Mouse (Mus musculus) forebrain, embryonic 11.5 days (tissue): ENCODE data around the gene Chrm4. TPM values are rescaled to one million over a fixed set of nuclear protein-coding genes. Genes with fewer than 3 reads are reported as not detected.
A peak's percentile ranks its signal among the peaks of the same experiment; 100 is the strongest.

Experiments used
- ATAC-seq: fragments of 200-750 bp; cut with Nextera tagmentation; replicated peaks from 2 replicates; pipeline ENCODE4 v1.8.0; 2017; ENCODE audit warnings: moderate TSS enrichment; ENCODE audit not compliant: low FRiP score
- DNase-seq: peaks from one replicate; pipeline ENCODE4 v3.0.0-alpha.2; 2017; ENCODE audit warnings: low spot score
- H3K27ac ChIP-seq: fragments of 300-500 bp; sonication (generic); 2 replicates; pipeline ENCODE4 v1.5.1; 2014; ENCODE audit warnings: low read depth, low read length
- H3K27me3 ChIP-seq: fragments of 300-500 bp; sonication (generic); 2 replicates; pipeline ENCODE4 v1.6.1; 2014; ENCODE audit warnings: mild to moderate bottlenecking, low read length, mixed read lengths; ENCODE audit not compliant: control insufficient read depth, insufficient read depth
- H3K36me3 ChIP-seq: fragments of 300-500 bp; sonication (generic); 2 replicates; pipeline ENCODE4 v1.6.1; 2014; ENCODE audit warnings: mild to moderate bottlenecking, low read length, moderate library complexity, mixed read lengths; ENCODE audit not compliant: control insufficient read depth, insufficient read depth
- H3K4me1 ChIP-seq: fragments of 300-500 bp; sonication (generic); replicated peaks from 2 replicates; pipeline ENCODE4 v1.6.1; 2014; ENCODE audit warnings: low read length, mixed read lengths; ENCODE audit not compliant: control insufficient read depth, insufficient read depth
- H3K4me2 ChIP-seq: fragments of 300-500 bp; sonication (generic); 2 replicates; pipeline ENCODE4 v1.6.1; 2014; ENCODE audit warnings: low read depth, mild to moderate bottlenecking, low read length, moderate library complexity, mixed read lengths; ENCODE audit not compliant: severe bottlenecking
- H3K4me3 ChIP-seq: fragments of 300-500 bp; sonication (generic); 2 replicates; pipeline ENCODE4 v1.5.1; 2014; ENCODE audit warnings: low read depth, low read length
- H3K9ac ChIP-seq: fragments of 300-500 bp; sonication (generic); 2 replicates; pipeline ENCODE4 v1.6.1; 2014; ENCODE audit warnings: low read length
- H3K9me3 ChIP-seq: fragments of 300-500 bp; sonication (generic); 2 replicates; pipeline ENCODE4 v1.6.1; 2016; ENCODE audit warnings: low read length, mixed read lengths; ENCODE audit not compliant: control insufficient read depth
- WGBS: fragments of 180-500 bp; shearing (Covaris S2); extraction: QIAGEN DNeasy Blood & Tissue Kit; methylation state at CpG from one replicate; pipeline ENCODE4 v1.1.7; 2014; 5-methylcytosine and 5-hydroxymethylcytosine counted together
- microRNA-seq: library from miRNA; unstranded; fragments of <30 nt; microRNA quantifications from one replicate; pipeline ENCODE4, GENCODE M21; 2016; ENCODE audit not compliant: insufficient number of aligned reads
- polyA plus RNA-seq: library from polyadenylated mRNA; unstranded; fragments of >200 nt; fragmentation: Nextera tagmentation; extraction: Ambion mirVana; gene quantifications from 2 replicates; pipeline ENCODE4 v1.2.1, GENCODE M21; 2014

Chrm4 gene
- polyA plus RNA-seq, 1 experiment from 2014 or later, result 0.47 TPM

DNA sequence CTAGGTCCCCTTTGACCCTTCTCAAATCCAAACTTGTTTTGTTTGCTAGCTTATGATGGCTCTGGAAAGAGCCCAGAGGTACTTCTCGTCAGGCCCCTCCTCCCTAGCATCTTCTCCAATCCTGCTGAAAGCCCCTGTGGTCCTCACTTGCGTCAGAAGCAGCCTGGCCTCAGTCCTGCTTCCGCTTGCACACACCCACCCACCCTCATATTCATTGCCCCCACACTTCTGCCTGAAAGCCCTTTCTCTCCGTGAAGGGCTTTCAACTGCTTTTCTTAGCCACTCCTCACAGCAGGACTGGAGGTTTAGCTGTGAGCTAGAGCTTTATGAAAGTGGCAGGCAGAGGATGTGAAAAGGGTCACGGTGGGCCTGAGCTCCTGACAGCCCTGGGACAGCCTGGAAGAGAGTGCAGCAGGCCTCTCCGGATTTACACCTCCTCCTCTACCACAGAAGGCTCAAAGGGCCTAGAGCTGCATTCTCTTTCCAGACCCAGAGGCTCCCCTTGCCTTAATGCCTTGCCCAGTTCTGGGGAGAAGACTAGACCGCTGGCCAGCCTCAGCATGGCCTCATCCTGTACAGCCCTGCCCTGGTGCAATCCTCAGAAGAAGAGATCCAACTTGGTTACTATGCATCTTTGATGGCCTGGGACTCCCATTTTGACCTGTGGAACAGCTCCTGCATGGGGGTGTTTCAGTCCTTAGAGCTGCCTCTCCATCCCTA lies 46.5 kb downstream of the Chrm4 start:
- no peaks in the 10 kb centered on the region for H3K9me3 ChIP-seq
- DNase-seq (no peak), ATAC-seq (no peak)
- H3K27ac ChIP-seq, result no peak overlapping the region
- no peaks in the 10 kb centered on the region for H3K36me3 ChIP-seq
- H3K4me3 ChIP-seq, result no peak overlapping the region
- peaks cover 31% of the 10 kb centered on the region for H3K27me3 ChIP-seq
- H3K9ac ChIP-seq, result no peak overlapping the region
- H3K4me1 ChIP-seq, result peaks cover 11% of the 10 kb centered on the region
- 19% methylated on average over 7 of the region's 7 CpGs for WGBS
- no peak overlapping the region for H3K4me2 ChIP-seq

DNA sequence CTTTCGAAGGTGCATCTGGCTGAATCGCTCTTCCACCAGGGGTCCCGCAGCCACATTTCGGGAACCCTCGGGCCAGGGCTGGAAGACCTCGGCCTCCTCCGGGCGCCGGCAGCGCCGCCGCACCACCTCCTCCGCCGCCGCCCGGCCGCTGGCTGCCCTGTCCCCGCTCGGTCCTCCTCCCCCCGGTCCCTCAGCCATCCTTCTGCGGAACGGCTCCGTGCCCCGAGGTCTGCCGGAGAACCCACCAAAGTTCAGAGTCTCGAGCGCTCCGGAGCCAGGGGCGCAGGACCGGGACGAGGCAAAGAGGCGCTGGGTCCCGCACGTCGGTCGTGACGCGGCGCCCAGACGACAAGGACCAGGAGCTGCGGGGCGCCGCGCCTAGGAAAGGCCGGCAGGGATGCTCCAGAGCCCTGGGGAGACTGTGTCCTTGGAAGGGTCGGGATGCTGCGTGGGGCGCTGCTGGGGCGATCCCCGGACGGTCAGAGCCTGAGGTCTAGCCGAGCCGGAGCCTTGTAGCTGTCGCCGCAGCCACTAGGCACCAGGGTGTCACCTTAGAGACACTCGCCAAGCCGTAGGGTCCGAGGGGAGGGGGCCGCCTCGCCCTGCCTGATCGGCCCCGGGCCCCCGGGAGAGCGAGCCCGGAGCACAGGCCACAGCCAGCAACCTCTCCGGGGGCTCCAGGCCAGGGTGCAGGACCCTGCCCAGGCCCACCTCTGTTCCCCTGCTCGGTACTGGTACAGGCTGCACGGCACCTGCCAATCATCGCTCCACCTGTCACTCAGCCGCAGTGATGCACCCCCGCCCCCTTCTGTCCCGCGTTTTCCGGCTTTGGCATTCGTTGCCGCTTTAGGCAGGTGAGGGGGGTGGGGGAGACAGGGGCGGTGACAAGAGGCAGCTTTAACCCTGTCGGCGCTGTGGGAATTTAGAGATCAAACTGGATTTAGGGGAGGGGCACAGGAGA lies 48.8 kb downstream of the Chrm4 start, which contains the start of gene Dgkz:
Gene Dgkz (minus strand): TSS at position 284 of the 961 bp plus-strand sequence.
- WGBS, result 1% methylated on average over 78 of the region's 79 CpGs
- H3K9ac ChIP-seq, result peak within 1 kb of the TSS; percentile 49
- peak within 1 kb of the TSS; percentile 64 for H3K4me2 ChIP-seq
- peak within 1 kb of the TSS; percentile 35 for H3K4me3 ChIP-seq
- DNase-seq (peak; percentile 63), ATAC-seq (peak; percentile 55)
- H3K27ac ChIP-seq, result no peak within 1 kb of the TSS
- H3K9me3 ChIP-seq, result no peaks in the 10 kb centered on the region
- no peaks in the 10 kb centered on the region for H3K36me3 ChIP-seq
- peaks cover 31% of the 10 kb centered on the region for H3K27me3 ChIP-seq
- peaks cover 14% of the 10 kb centered on the region for H3K4me1 ChIP-seq

DNA sequence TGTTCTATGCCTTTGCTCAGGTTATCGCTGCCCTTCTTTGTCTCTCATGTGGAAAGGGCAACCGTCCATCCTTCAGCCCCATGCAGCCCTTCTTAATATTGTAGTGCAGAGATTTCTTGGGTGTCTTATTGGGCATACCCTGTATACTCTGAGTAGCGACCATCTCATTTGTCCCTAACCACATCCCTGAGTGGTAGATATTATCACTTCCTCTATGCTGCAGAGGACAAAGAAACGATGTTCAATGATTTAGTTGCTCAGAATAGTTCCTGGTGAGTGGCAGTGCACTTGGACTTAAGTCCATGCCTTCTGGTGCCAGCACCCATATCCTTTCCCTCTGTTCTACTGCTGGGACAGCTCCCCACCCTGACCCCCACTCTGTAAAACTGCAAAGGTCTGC lies 50.9 kb downstream of the Chrm4 start:
- WGBS, result 80% methylated on average over 4 of the region's 4 CpGs
- H3K4me1 ChIP-seq, result peaks cover 8% of the 10 kb centered on the region; the same call in 1 of the 2 replicates
- H3K4me3 ChIP-seq, result no peak overlapping the region
- no peak overlapping the region for H3K27ac ChIP-seq
- H3K36me3 ChIP-seq, result no peaks in the 10 kb centered on the region
- ATAC-seq (no peak), DNase-seq (no peak)
- no peak overlapping the region for H3K4me2 ChIP-seq
- H3K9ac ChIP-seq, result no peak overlapping the region
- no peaks in the 10 kb centered on the region for H3K9me3 ChIP-seq
- peaks cover 30% of the 10 kb centered on the region for H3K27me3 ChIP-seq

Small RNA genes within 50 kb of the gene (microRNA-seq; reads per million reads assigned to microRNA genes)
- not detected for gene Mir6999

Other genes with a start within 250 kb of the Chrm4 start
- gene Atg13, start 216.7 kb upstream of the Chrm4 start, polyA plus RNA-seq, result 25.2 and 25.9 TPM in 2 replicates
- 18.2 and 20.2 TPM in 2 replicates for gene Harbi1, start 216.4 kb upstream of the Chrm4 start, polyA plus RNA-seq
- gene Ambra1, start 197.1 kb upstream of the Chrm4 start, polyA plus RNA-seq, result 19.9 and 20.1 TPM in 2 replicates
- 1,095 and 1,130 TPM in 2 replicates for gene Mdk, start 5.0 kb downstream of the Chrm4 start, polyA plus RNA-seq
- 0.36 and 0.90 TPM in 2 replicates for gene Gm9821, start 18.5 kb downstream of the Chrm4 start, polyA plus RNA-seq
- gene Dgkz, start 48.6 kb downstream of the Chrm4 start, polyA plus RNA-seq, result 32.7 and 35.9 TPM in 2 replicates
- gene Creb3l1, start 97.3 kb downstream of the Chrm4 start, polyA plus RNA-seq, result 1.7 and 2.3 TPM in 2 replicates
- gene Phf21a, start 165.9 kb downstream of the Chrm4 start, polyA plus RNA-seq, result 37.6 and 40.2 TPM in 2 replicates